Mouse (Mus musculus) cerebellum, postnatal 14 days (tissue): ENCODE results near the gene Ogfod3.

Experiments used
- DNase-seq, 2 experiments: peaks; one replicate each; pipeline ENCODE4 v3.0.0; 2021; ENCODE audit warnings: mixed read lengths in 2 of 2

The Ogfod3 gene

GRCm38 (mm10) chr11:121198622-121199021 lies 5.9 kb downstream of the Ogfod3 start:
- DNase-seq, result no peak

GRCm38 (mm10) chr11:121193415-121193814 lies 11.1 kb downstream of the Ogfod3 start:
- DNase-seq, result no peak

- DNase-seq, result no peak
Observed at GRCm38 (mm10) chr11:121192742-121193141, 11.8 kb downstream of the Ogfod3 start.

- DNase-seq, result peak; percentile 71
Observed at GRCm38 (mm10) chr11:121189681-121190080, 14.8 kb downstream of the Ogfod3 start.

- peak; percentile 77 to 83 for DNase-seq
Observed at GRCm38 (mm10) chr11:121176285-121177270, 27.9 kb downstream of the Ogfod3 start.

GRCm38 (mm10) chr11:121174234-121174633 lies 30.3 kb downstream of the Ogfod3 start:
- DNase-seq, result no peak

- DNase-seq, result no peak
Observed at GRCm38 (mm10) chr11:121173203-121173602, 31.3 kb downstream of the Ogfod3 start.

GRCm38 (mm10) chr11:121163751-121164150 lies 40.8 kb downstream of the Ogfod3 start:
- no peak for DNase-seq

- peak; percentile 56 to 74 for DNase-seq
Observed at GRCm38 (mm10) chr11:121160636-121161346, 43.7 kb downstream of the Ogfod3 start.

- DNase-seq, result no peak
Observed at GRCm38 (mm10) chr11:121159971-121160370, 44.5 kb downstream of the Ogfod3 start, which contains the start of gene Uts2r. Uts2r (plus strand) TSS chr11:121160271.

GRCm38 (mm10) chr11:121156411-121156891 lies 48.1 kb downstream of the Ogfod3 start:
- DNase-seq, result peak; percentile 82 to 85

- no peak for DNase-seq
Observed at GRCm38 (mm10) chr11:121154203-121154602, 50.3 kb downstream of the Ogfod3 start.

GRCm38 (mm10) chr11:121148193-121148592 lies 56.3 kb downstream of the Ogfod3 start:
- no peak for DNase-seq

- no peak for DNase-seq
Observed at GRCm38 (mm10) chr11:121145865-121146264, 58.6 kb downstream of the Ogfod3 start, which contains the start of gene Tex19.1. Tex19.1 (plus strand) TSS chr11:121146143.

GRCm38 (mm10) chr11:121143325-121144015 lies 61.0 kb downstream of the Ogfod3 start:
- no peak for DNase-seq

GRCm38 (mm10) chr11:121138732-121139131 lies 65.8 kb downstream of the Ogfod3 start:
- peak; percentile 49 to 59 for DNase-seq

- DNase-seq, result no peak
Observed at GRCm38 (mm10) chr11:121137682-121138081, 66.8 kb downstream of the Ogfod3 start.

- no peak for DNase-seq
Observed at GRCm38 (mm10) chr11:121134600-121134999, 69.9 kb downstream of the Ogfod3 start.

- no peak for DNase-seq
Observed at GRCm38 (mm10) chr11:121129616-121130015, 74.9 kb downstream of the Ogfod3 start.
